21 mouse cellular contexts compared by ENCODE assay signal in genomic region chr1:182794628-182795027, GRCm38 (mm10). TPM values are rescaled to one million over a fixed set of nuclear protein-coding genes. Genes with fewer than 3 reads are reported as not detected.
DNase-seq lines count a peak whose midpoint lies in the region; TF ChIP-seq lines count a peak whose summit lies in the region.
"Had no signal": no experiment of that assay in that cellular context is flagged by ENCODE, and none has a peak within 500 bp of the region (broad histone marks: within the 10 kb centered on the region; RNA-seq: fewer than 3 reads in every experiment).

No protein-coding gene starts in this region.

- no peak for TF ChIP-seq CTCF in layer of hippocampus, adult 2 months (conservative IDR thresholded peaks at IDR 0.05)

- no peak overlapping the region for H3K4me3 ChIP-seq in layer of hippocampus, adult 2 months
- H3K4me3 ChIP-seq: heart, embryonic 13.5 days; liver, embryonic 12.5 days; midbrain, embryonic 13.5 days; myocyte; neural tube, embryonic 15.5 days had no signal

- peak in 1 of 2 experiments; percentile 46 for DNase-seq in layer of hippocampus, adult 2 months (ENCODE audit: low spot score in 2 of 2)
- DNase-seq in layer of hippocampus, postnatal 10 days (ENCODE audit: low spot score in 2 of 2), result no peak
- DNase-seq in layer of hippocampus, adult 8-10 months (ENCODE audit: low spot score in 2 of 2), result peak; percentile 36 to 48
- peak; percentile 66 to 73 for DNase-seq in left cerebral cortex, postnatal 36 days (ENCODE audit: low spot score in 2 of 2)
- DNase-seq in cerebellum, adult 9-11 months, result no peak
- DNase-seq in kidney, postnatal 14 days, result no peak
- DNase-seq in heart, postnatal 14 days, result no peak
- DNase-seq: adrenal gland, postnatal 14 days; cerebellum, adult 2 months; forebrain, postnatal 0 days; heart, postnatal 4 days; kidney, adult 11 months; lung, embryonic 14.5 days; thymus, postnatal 36 days had no signal

- intact Hi-C loops in left cerebral cortex, postnatal 36 days (cut with DNase I), result loop anchor here (5.0 to 10.0 kb wide), 4 partner anchors 32 to 232 kb away; partner anchors contain the start of gene Susd4
- intact Hi-C loops in heart, postnatal 14 days (cut with DNase I), result loop anchor here (5.0 kb wide), 3 partner anchors 103 to 168 kb away; no protein-coding TSS in a partner anchor

- H3K27ac ChIP-seq in layer of hippocampus, adult 2 months, result peak overlapping the region; percentile 67
- H3K27ac ChIP-seq: heart, embryonic 13.5 days; kidney, postnatal 0 days; liver, embryonic 12.5 days; macrophage; midbrain, embryonic 13.5 days; neural tube, embryonic 15.5 days had no signal

RNA-seq across cellular contexts. Expression of gene Susd4, which starts 31.0 kb away (rescaled TPM):
- total RNA-seq in layer of hippocampus, adult 2 months (2021), result 100 to 1,000 TPM; 127 to 135 TPM
- 100 to 1,000 TPM in 1 of 2 experiments, 10 to 100 TPM in 1; 94.1 to 100 TPM for total RNA-seq in layer of hippocampus, postnatal 10 days (2021)
- 100 to 1,000 TPM; 116 to 129 (median 123) TPM for total RNA-seq in layer of hippocampus, adult 8-10 months (2022)
- 100 to 1,000 TPM; 113 TPM for total RNA-seq in left cerebral cortex, postnatal 36 days (2021)
- total RNA-seq in heart, postnatal 14 days (2021), result under 1 TPM; 0.51 to 0.60 TPM

RNA-seq across cellular contexts. Expression of gene Ccdc185, which starts 45.6 kb away (rescaled TPM):
- total RNA-seq in layer of hippocampus, adult 2 months (2021), result under 1 TPM; 0.23 to 0.34 TPM
- total RNA-seq in layer of hippocampus, postnatal 10 days (2021), result under 1 TPM in 1 of 2 experiments, not detected in 1; 0.16 TPM
- total RNA-seq in layer of hippocampus, adult 8-10 months (2022), result under 1 TPM in 3 of 4 experiments, not detected in 1; 0.18 to 0.25 (median 0.20) TPM
- under 1 TPM; 0.20 to 0.25 TPM for total RNA-seq in left cerebral cortex, postnatal 36 days (2021)
- total RNA-seq in heart, postnatal 14 days (2021), result not detected
- total RNA-seq: adrenal gland, postnatal 14 days; forebrain, postnatal 0 days; heart, postnatal 4 days had no signal

Comparison
In these comparisons a context has a peak if more than half of its experiments do, and no peak if none do; other contexts are left out.
1. DNase-seq: peak in layer of hippocampus, adult 8-10 months (2 of 2) and left cerebral cortex, postnatal 36 days (2 of 2); none in layer of hippocampus, postnatal 10 days (0 of 2), cerebellum, adult 9-11 months (single experiment), kidney, postnatal 14 days (single experiment) and heart, postnatal 14 days (0 of 2).
2. RNA of gene Susd4, which starts 31.0 kb away (total RNA-seq): 127 to 135 TPM in layer of hippocampus, adult 2 months, 116 to 129 TPM in layer of hippocampus, adult 8-10 months, 113 TPM in left cerebral cortex, postnatal 36 days and 94.1 to 100 TPM in layer of hippocampus, postnatal 10 days; 0.51 to 0.60 TPM in heart, postnatal 14 days; every median in the first group is over 10 times any median in the second.